Mouse (Mus musculus) CD4-positive, CD25-positive, alpha-beta regulatory T cell (primary cell): ENCODE data around the gene Tmem17. TPM values are rescaled to one million over a fixed set of nuclear protein-coding genes. Genes with fewer than 3 reads are reported as not detected.

Source experiments
- polyA plus RNA-seq: library from polyadenylated mRNA; unstranded; fragments of 100-300 nt; shearing (Covaris generic); gene quantifications from one replicate; pipeline ENCODE4 v1.2.1, GENCODE M21; 2017

The Tmem17 gene
- 2.0 TPM for polyA plus RNA-seq

DNA sequence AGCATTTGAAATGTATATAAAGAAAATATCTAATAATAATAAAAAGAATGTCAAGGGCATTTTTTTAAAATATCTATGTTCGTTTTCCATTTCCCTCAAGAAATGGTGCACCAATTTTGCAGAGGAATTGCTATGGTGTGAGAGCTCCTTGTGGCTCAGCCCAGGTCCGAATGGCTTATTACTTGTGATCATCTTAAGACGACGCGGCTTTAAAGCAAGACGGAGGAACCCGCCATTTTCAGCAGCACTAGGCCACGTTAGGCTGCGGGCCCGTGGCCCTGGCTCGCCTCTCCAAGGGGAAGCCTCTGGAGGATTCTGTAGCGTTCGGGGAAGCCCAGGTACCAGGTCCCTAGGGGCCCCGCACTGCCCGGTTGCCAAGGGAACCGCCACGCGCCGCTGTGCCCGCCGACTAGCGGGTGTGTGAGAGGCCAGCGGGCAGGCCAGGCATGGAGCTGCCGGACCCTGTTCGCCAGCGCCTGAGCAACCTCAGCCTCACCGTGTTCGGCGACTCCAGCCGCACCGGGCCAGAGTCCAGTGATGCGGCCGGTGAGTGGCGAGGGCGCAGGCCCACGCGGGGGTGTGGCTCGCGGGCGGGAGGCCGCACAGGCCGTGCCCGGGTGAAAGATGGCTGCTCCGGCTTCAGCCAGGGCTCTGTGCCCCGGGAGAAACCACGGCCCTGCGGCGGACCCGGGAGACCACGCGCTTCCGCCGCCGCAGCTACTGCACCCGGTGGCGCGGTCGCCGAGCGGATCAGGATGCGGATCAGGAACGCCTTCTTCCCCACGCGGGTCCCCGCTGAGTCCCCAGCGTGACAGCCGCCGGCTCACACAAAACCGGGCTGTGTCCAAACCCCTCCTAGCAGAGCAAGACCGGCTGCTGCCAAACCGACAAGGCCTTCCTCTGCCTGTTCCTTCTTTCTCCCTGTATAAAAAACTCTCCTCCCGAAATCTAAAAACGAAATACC lies at the start of gene Tmem17:
TSS of gene Tmem17 (plus strand) at position 51 of the 964 bp plus-strand sequence.

Other genes starting within 250 kb of the Tmem17 start
- gene Ehbp1, start 169.8 kb upstream of the Tmem17 start, polyA plus RNA-seq = 2.7 TPM